Mouse (Mus musculus) stomach, postnatal 0 days (tissue): Measurements from ENCODE around the gene Ino80e. TPM values are rescaled to one million over a fixed set of nuclear protein-coding genes. Genes with fewer than 3 reads are reported as not detected.

ENCODE experiments used
- ATAC-seq: fragments of 200-750 bp; cut with Nextera tagmentation; 2 replicates; pipeline ENCODE4 v1.8.0; 2017; ENCODE audit not compliant: low FRiP score, low TSS enrichment
- DNase-seq: peaks from one replicate; pipeline ENCODE4 v3.0.0-alpha.2; 2016; ENCODE audit warnings: low spot score
- H3K27ac ChIP-seq: fragments of 300-500 bp; sonication (generic); replicated peaks from 2 replicates; pipeline ENCODE4 v1.5.1; 2014; ENCODE audit warnings: mild to moderate bottlenecking, control low read depth
- H3K27me3 ChIP-seq: fragments of 300-500 bp; sonication (generic); 2 replicates; pipeline ENCODE4 v1.6.1; 2014; ENCODE audit warnings: low read length; ENCODE audit not compliant: control insufficient read depth, insufficient read depth
- H3K36me3 ChIP-seq: fragments of 300-500 bp; sonication (generic); 2 replicates; pipeline ENCODE4 v1.6.1; 2014; ENCODE audit warnings: low read length, mixed read lengths; ENCODE audit not compliant: control insufficient read depth, insufficient read depth
- H3K4me1 ChIP-seq: fragments of 300-500 bp; sonication (generic); replicated peaks from 2 replicates; pipeline ENCODE4 v1.6.1; 2014; ENCODE audit warnings: antibody characterized with exemption; ENCODE audit not compliant: control insufficient read depth, insufficient read depth
- H3K4me2 ChIP-seq: fragments of 300-500 bp; sonication (generic); replicated peaks from 2 replicates; pipeline ENCODE4 v1.6.1; 2014; ENCODE audit warnings: low read depth, mild to moderate bottlenecking, control low read depth, moderate library complexity
- H3K4me3 ChIP-seq: fragments of 300-500 bp; sonication (generic); 2 replicates; pipeline ENCODE4 v1.5.1; 2014; ENCODE audit warnings: low read depth, low read length, control low read depth
- H3K9ac ChIP-seq: fragments of 300-500 bp; sonication (generic); 2 replicates; pipeline ENCODE4 v1.6.1; 2014; ENCODE audit warnings: mild to moderate bottlenecking, low read length, control low read depth, mixed read lengths
- H3K9me3 ChIP-seq: fragments of 300-500 bp; sonication (generic); 2 replicates; pipeline ENCODE4 v1.6.1; 2016; ENCODE audit warnings: low read length; ENCODE audit not compliant: control insufficient read depth
- CTCF ChIP-seq: IDR thresholded peaks from 2 replicates; pipeline ENCODE4 v1.5.1; 2016; ENCODE audit warnings: antibody characterized with exemption, low read depth, mild to moderate bottlenecking, moderate library complexity
- EP300 ChIP-seq: optimal IDR thresholded peaks from 2 replicates; pipeline ENCODE3; 2016; ENCODE audit warnings: antibody characterized with exemption
- WGBS: fragments of 180-500 bp; shearing (Covaris S2); extraction: QIAGEN DNeasy Blood & Tissue Kit; methylation state at CpG from one replicate; pipeline ENCODE4 v1.1.7; 2014; 5-methylcytosine and 5-hydroxymethylcytosine counted together
- polyA plus RNA-seq: library from polyadenylated mRNA; unstranded; fragments of >200 nt; fragmentation: Nextera tagmentation; extraction: Ambion mirVana; gene quantifications from 2 replicates; pipeline ENCODE4 v1.2.1, GENCODE M21; 2015

Ino80e gene
- polyA plus RNA-seq, 1 experiment from 2014 or later = 31.0 TPM

GRCm38 (mm10) chr7:126823940-126824339 lies 38.2 kb downstream of the Ino80e start:
- Histone ChIP-seq H3K4me1 (no peaks in the 10 kb centered on the region), H3K4me3 (no peak overlapping the region), H3K9me3 (no peaks in the 10 kb centered on the region), H3K9ac (no peak overlapping the region), H3K4me2 (no peak overlapping the region), H3K27me3 (peaks cover 2% of the 10 kb centered on the region; the same call in 1 of the 2 replicates), H3K27ac (no peak overlapping the region), H3K36me3 (no peaks in the 10 kb centered on the region)
- DNase-seq (no peak), ATAC-seq (no peak)
- TF ChIP-seq CTCF (no peak), EP300 (no peak)
- WGBS = 14% methylated on average over 10 of the region's 10 CpGs

- H3K27ac ChIP-seq = no peak overlapping the region
- H3K9ac ChIP-seq = no peak overlapping the region
- H3K4me3 ChIP-seq = peak overlapping the region; percentile 19; the same call in 1 of the 2 replicates
- H3K9me3 ChIP-seq = no peaks in the 10 kb centered on the region
- H3K4me1 ChIP-seq = no peaks in the 10 kb centered on the region
- no peak for ATAC-seq
- no peak for DNase-seq
- WGBS = 2% methylated on average over 10 of the region's 19 CpGs
- H3K36me3 ChIP-seq = no peaks in the 10 kb centered on the region
- H3K4me2 ChIP-seq = peak overlapping the region; percentile 44
- TF ChIP-seq EP300 (no peak), CTCF (no peak)
- H3K27me3 ChIP-seq = peaks cover 2% of the 10 kb centered on the region; the same call in 1 of the 2 replicates
These were observed 38.9 kb downstream of the Ino80e start for GRCm38 (mm10) chr7:126823202-126823711.

GRCm38 (mm10) chr7:126822741-126823140 lies 39.4 kb downstream of the Ino80e start:
- Histone ChIP-seq H3K4me3 (no peak overlapping the region; the same call in 1 of the 2 replicates), H3K4me2 (peak overlapping the region; percentile 44; the same call in 1 of the 2 replicates), H3K36me3 (no peaks in the 10 kb centered on the region), H3K27me3 (peaks cover 2% of the 10 kb centered on the region; the same call in 1 of the 2 replicates), H3K4me1 (no peaks in the 10 kb centered on the region), H3K9me3 (no peaks in the 10 kb centered on the region), H3K9ac (no peak overlapping the region), H3K27ac (no peak overlapping the region)
- WGBS = 27% methylated on average over 9 of the region's 9 CpGs
- TF ChIP-seq EP300 (no peak), CTCF (no peak)
- DNase-seq (no peak), ATAC-seq (no peak)

- no peak overlapping the region for H3K4me3 ChIP-seq
- no peaks in the 10 kb centered on the region for H3K9me3 ChIP-seq
- DNase-seq (peak; percentile 74), ATAC-seq (peak; percentile 45)
- H3K36me3 ChIP-seq = no peaks in the 10 kb centered on the region
- no peak overlapping the region for H3K27ac ChIP-seq
- 27% methylated on average over 7 of the region's 7 CpGs for WGBS
- H3K27me3 ChIP-seq = peaks cover 2% of the 10 kb centered on the region; the same call in 1 of the 2 replicates
- H3K4me2 ChIP-seq = no peak overlapping the region
- TF ChIP-seq EP300 (no peak), CTCF (peak; percentile 98)
- no peak overlapping the region for H3K9ac ChIP-seq
- H3K4me1 ChIP-seq = no peaks in the 10 kb centered on the region
These were observed 40.2 kb downstream of the Ino80e start for GRCm38 (mm10) chr7:126821835-126822511.

DNA sequence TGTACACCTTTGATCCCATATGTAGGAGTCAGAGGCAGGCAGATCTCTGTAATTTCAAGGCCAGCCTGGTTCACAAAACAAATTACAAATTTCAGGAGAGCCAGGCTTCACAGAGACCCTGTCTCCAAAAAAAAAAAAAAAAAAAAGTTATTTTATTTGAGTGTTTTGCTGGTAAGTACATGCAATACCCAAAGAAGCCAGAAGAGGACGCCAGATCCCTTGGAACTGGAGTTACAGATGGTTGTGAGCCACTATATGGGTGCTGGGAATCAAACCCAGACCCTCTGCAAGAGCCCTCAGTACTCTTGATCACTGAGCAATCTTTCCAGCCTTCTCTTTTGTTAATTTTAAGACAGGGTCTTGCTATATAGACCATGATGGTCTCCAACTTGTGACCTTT lies 43.4 kb downstream of the Ino80e start:
- H3K9ac ChIP-seq = no peak overlapping the region
- no peaks in the 10 kb centered on the region for H3K9me3 ChIP-seq
- H3K27me3 ChIP-seq = peaks cover 2% of the 10 kb centered on the region; the same call in 1 of the 2 replicates
- H3K4me1 ChIP-seq = no peaks in the 10 kb centered on the region
- 23% methylated on average over 1 of the region's 1 CpGs for WGBS
- DNase-seq = no peak
- H3K27ac ChIP-seq = no peak overlapping the region
- TF ChIP-seq CTCF (peak; percentile 39), EP300 (no peak)
- no peak overlapping the region for H3K4me2 ChIP-seq
- no peaks in the 10 kb centered on the region for H3K36me3 ChIP-seq
- H3K4me3 ChIP-seq = no peak overlapping the region
- no peak for ATAC-seq

GRCm38 (mm10) chr7:126817595-126817994 lies 44.6 kb downstream of the Ino80e start:
- no peaks in the 10 kb centered on the region for H3K4me1 ChIP-seq
- no peak for TF ChIP-seq CTCF
- no peak for TF ChIP-seq EP300
- 83% methylated on average over 7 of the region's 7 CpGs for WGBS
- H3K27me3 ChIP-seq = no peaks in the 10 kb centered on the region
- H3K27ac ChIP-seq = no peak overlapping the region
- DNase-seq = no peak
- no peak overlapping the region for H3K9ac ChIP-seq
- no peaks in the 10 kb centered on the region for H3K9me3 ChIP-seq
- H3K4me3 ChIP-seq = no peak overlapping the region
- no peak for ATAC-seq
- no peaks in the 10 kb centered on the region for H3K36me3 ChIP-seq
- H3K4me2 ChIP-seq = no peak overlapping the region
